Mouse (Mus musculus) brain, embryonic 18.5 days (tissue): Measurements from ENCODE around the gene Gtpbp1.

Experiments
- DNase-seq: peaks from one replicate; pipeline ENCODE4 v3.0.0-alpha.2; 2012; ENCODE audit warnings: low read depth, low spot score

Gene Gtpbp1

GRCm38 (mm10) chr15:79723439-79723838 is 32.8 kb downstream of the Gtpbp1 start:
- DNase-seq = no peak

- DNase-seq = no peak
Observed at GRCm38 (mm10) chr15:79725190-79725789, 34.6 kb downstream of the Gtpbp1 start.

- no peak for DNase-seq
Observed at GRCm38 (mm10) chr15:79727840-79728239, 37.2 kb downstream of the Gtpbp1 start.

- DNase-seq = no peak
Observed at GRCm38 (mm10) chr15:79728311-79728710, 37.7 kb downstream of the Gtpbp1 start.

GRCm38 (mm10) chr15:79728731-79729388 is 38.2 kb downstream of the Gtpbp1 start:
- DNase-seq = no peak

GRCm38 (mm10) chr15:79731554-79731953 is 40.9 kb downstream of the Gtpbp1 start:
- no peak for DNase-seq

- DNase-seq = no peak
Observed at GRCm38 (mm10) chr15:79733192-79733591, 42.5 kb downstream of the Gtpbp1 start.

- DNase-seq = no peak
Observed at GRCm38 (mm10) chr15:79733640-79734039, 43.0 kb downstream of the Gtpbp1 start.

GRCm38 (mm10) chr15:79734311-79734710 is 43.7 kb downstream of the Gtpbp1 start:
- DNase-seq = no peak

- no peak for DNase-seq
Observed at GRCm38 (mm10) chr15:79740739-79741138, 50.1 kb downstream of the Gtpbp1 start.

GRCm38 (mm10) chr15:79741173-79741858 is 50.7 kb downstream of the Gtpbp1 start:
- no peak for DNase-seq

GRCm38 (mm10) chr15:79741921-79742705 is 51.5 kb downstream of the Gtpbp1 start, which contains the start of gene Sun2:
Gene Sun2, minus strand, starts transcription at chr15:79742536.
- peak; percentile 82 for DNase-seq

GRCm38 (mm10) chr15:79742706-79743023 is 52.0 kb downstream of the Gtpbp1 start:
- no peak for DNase-seq

- DNase-seq = no peak
Observed at GRCm38 (mm10) chr15:79744001-79744400, 53.4 kb downstream of the Gtpbp1 start.

GRCm38 (mm10) chr15:79744742-79745141 is 54.1 kb downstream of the Gtpbp1 start:
- DNase-seq = no peak

- DNase-seq = no peak
Observed at GRCm38 (mm10) chr15:79745312-79745711, 54.7 kb downstream of the Gtpbp1 start.

GRCm38 (mm10) chr15:79745883-79746282 is 55.2 kb downstream of the Gtpbp1 start:
- DNase-seq = no peak

- DNase-seq = no peak
Observed at GRCm38 (mm10) chr15:79747998-79748397, 57.4 kb downstream of the Gtpbp1 start.

- no peak for DNase-seq
Observed at GRCm38 (mm10) chr15:79749162-79749561, 58.5 kb downstream of the Gtpbp1 start.

GRCm38 (mm10) chr15:79750266-79750665 is 59.6 kb downstream of the Gtpbp1 start:
- DNase-seq = no peak

GRCm38 (mm10) chr15:79751772-79752171 is 61.1 kb downstream of the Gtpbp1 start:
- no peak for DNase-seq

GRCm38 (mm10) chr15:79752742-79753419 is 62.2 kb downstream of the Gtpbp1 start:
- no peak for DNase-seq
